Mouse (Mus musculus) MEL (cell line): ENCODE results near the gene Cep63. TPM values are rescaled to one million over a fixed set of nuclear protein-coding genes. Genes with fewer than 3 reads are reported as not detected.

Experiments used
- DNase-seq: peaks from one replicate; pipeline ENCODE4 v3.0.0; 2011; ENCODE audit warnings: low read depth, low spot score
- H3K27ac ChIP-seq: 2 replicates; pipeline ENCODE4 v1.5.1; 2012; ENCODE audit warnings: low read depth, mild to moderate bottlenecking, control low read depth, low read length, moderate library complexity; ENCODE audit not compliant: control insufficient read depth
- H3K27me3 ChIP-seq, 2 experiments: fragments of 150-350 bp in 1 of 2; sonication (generic) in 1 of 2; 2 replicates each; pipeline ENCODE4 v1.6.1; 2012; ENCODE audit warnings: low read length in 2 of 2, mild to moderate bottlenecking in 2 of 2, improper control_type of control experiment in 1 of 2, moderate library complexity in 1 of 2; ENCODE audit not compliant: insufficient read depth in 2 of 2, control insufficient read depth in 1 of 2
- H3K36me3 ChIP-seq, 2 experiments: 2 replicates each; pipeline ENCODE4 v1.6.1; 2012 to 2014; ENCODE audit warnings: low read length in 2 of 2, improper control_type of control experiment in 1 of 2, inconsistent platforms in 1 of 2, mild to moderate bottlenecking in 1 of 2; ENCODE audit not compliant: insufficient read depth in 2 of 2, control insufficient read depth in 1 of 2
- H3K4me1 ChIP-seq, 2 experiments: fragments of 150-350 bp in 1 of 2; sonication (generic) in 1 of 2; 2 replicates each; pipeline ENCODE4 v1.6.1; 2012; ENCODE audit warnings: low read length in 2 of 2, improper control_type of control experiment in 1 of 2, mild to moderate bottlenecking in 1 of 2; ENCODE audit not compliant: insufficient read depth in 2 of 2, control insufficient read depth in 1 of 2
- H3K4me3 ChIP-seq, 2 experiments: fragments of 150-350 bp in 1 of 2; sonication (generic) in 1 of 2; 2 replicates each; pipeline ENCODE4 v1.5.1; 2012; ENCODE audit warnings: low read depth in 2 of 2, low read length in 2 of 2, mild to moderate bottlenecking in 2 of 2, moderate library complexity in 2 of 2, control low read depth in 1 of 2, improper control_type of control experiment in 1 of 2; ENCODE audit not compliant: control insufficient read depth in 1 of 2, insufficient read depth in 1 of 2
- H3K79me2 ChIP-seq: 2 replicates; pipeline ENCODE4 v1.6.1; 2012; ENCODE audit warnings: mild to moderate bottlenecking, low read length, moderate library complexity; ENCODE audit not compliant: control insufficient read depth, poor library complexity, insufficient read depth
- H3K9ac ChIP-seq: 2 replicates; pipeline ENCODE4 v1.6.1; 2012; ENCODE audit warnings: low read depth, mild to moderate bottlenecking, control low read depth, low read length, moderate library complexity; ENCODE audit not compliant: control insufficient read depth, poor library complexity, severe bottlenecking
- H3K9me3 ChIP-seq: fragments of 150-350 bp; sonication (generic); replicated peaks from 2 replicates; pipeline ENCODE4 v1.6.1; 2012; ENCODE audit warnings: mild to moderate bottlenecking, low read length, improper control_type of control experiment, moderate library complexity; ENCODE audit not compliant: insufficient read depth
- CTCF ChIP-seq, 3 experiments: IDR thresholded peaks in 2 of 3; conservative IDR thresholded peaks in 1 of 3; 2 replicates each; pipeline ENCODE4 v1.5.1; 2011 to 2012; ENCODE audit warnings: low read length in 3 of 3, low read depth in 2 of 3, mild to moderate bottlenecking in 2 of 3, improper control_type of control experiment in 1 of 3, inconsistent platforms in 1 of 3, mixed read lengths in 1 of 3, moderate library complexity in 1 of 3; ENCODE audit not compliant: control insufficient read depth in 1 of 3, insufficient read depth in 1 of 3, poor library complexity in 1 of 3, severe bottlenecking in 1 of 3
- E2F4 ChIP-seq: IDR thresholded peaks from 2 replicates; pipeline ENCODE4 v1.6.1; 2011; ENCODE audit warnings: low read depth, low read length, improper control_type of control experiment, borderline replicate concordance
- EP300 ChIP-seq, 2 experiments: IDR thresholded peaks; 2 replicates each; pipeline ENCODE4 v1.6.1; 2011; ENCODE audit warnings: improper control_type of control experiment in 2 of 2, low read length in 2 of 2, low read depth in 1 of 2, mild to moderate bottlenecking in 1 of 2
- GABPA ChIP-seq: IDR thresholded peaks from 2 replicates; pipeline ENCODE4 v1.6.1; 2012; ENCODE audit warnings: low read depth, mild to moderate bottlenecking, inconsistent platforms, low read length, improper control_type of control experiment, moderate library complexity
- GATA1 ChIP-seq: IDR thresholded peaks from 2 replicates; pipeline ENCODE4 v1.6.1; 2011; ENCODE audit warnings: low read depth, low read length, improper control_type of control experiment
- HCFC1 ChIP-seq: IDR thresholded peaks from 2 replicates; pipeline ENCODE4 v1.6.1; 2012; ENCODE audit warnings: low read depth, mild to moderate bottlenecking, inconsistent platforms, low read length, improper control_type of control experiment, moderate library complexity
- JUND ChIP-seq: IDR thresholded peaks from 2 replicates; pipeline ENCODE4 v1.6.1; 2011; ENCODE audit warnings: low read depth, mild to moderate bottlenecking, improper control_type of control experiment, low read length
- KAT2A ChIP-seq: conservative IDR thresholded peaks from 2 replicates; pipeline ENCODE4 v1.6.1; 2012; ENCODE audit warnings: low read depth, low read length, improper control_type of control experiment, inconsistent platforms
- MEF2A ChIP-seq: IDR thresholded peaks from 2 replicates; pipeline ENCODE4 v1.6.1; 2014; ENCODE audit warnings: low read depth, mild to moderate bottlenecking, inconsistent platforms, low read length, improper control_type of control experiment; ENCODE audit not compliant: poor library complexity, insufficient replicate concordance, severe bottlenecking; ENCODE audit errors: extremely low read depth
- NRF1 ChIP-seq: IDR thresholded peaks from 2 replicates; pipeline ENCODE4 v1.6.1; 2014; ENCODE audit warnings: low read depth, mild to moderate bottlenecking, inconsistent platforms, low read length, improper control_type of control experiment, moderate library complexity; ENCODE audit not compliant: poor library complexity, insufficient read depth, severe bottlenecking
- POLR2AphosphoS2 ChIP-seq: IDR thresholded peaks from 2 replicates; pipeline ENCODE4 v1.6.1; 2011; ENCODE audit warnings: low read length, improper control_type of control experiment
- POLR2AphosphoS5 ChIP-seq: IDR thresholded peaks from 2 replicates; pipeline ENCODE4 v1.6.1; 2012; ENCODE audit warnings: low read depth, borderline replicate concordance, mild to moderate bottlenecking, inconsistent platforms, low read length, moderate library complexity, mixed read lengths
- RAD21 ChIP-seq: IDR thresholded peaks from 2 replicates; pipeline ENCODE4 v1.6.1; 2011; ENCODE audit warnings: mild to moderate bottlenecking, low read depth, low read length, improper control_type of control experiment
- RCOR1 ChIP-seq: IDR thresholded peaks from 2 replicates; pipeline ENCODE4 v1.6.1; 2012; ENCODE audit warnings: low read depth, mild to moderate bottlenecking, inconsistent platforms, low read length, improper control_type of control experiment
- SMC3 ChIP-seq: IDR thresholded peaks from 2 replicates; pipeline ENCODE4 v1.6.1; 2011; ENCODE audit warnings: low read depth, low read length, improper control_type of control experiment
- TBP ChIP-seq: IDR thresholded peaks from 2 replicates; pipeline ENCODE4 v1.8.0; 2011; ENCODE audit warnings: low read depth, low read length, improper control_type of control experiment
- ZC3H11A ChIP-seq: IDR thresholded peaks from 2 replicates; pipeline ENCODE4 v1.6.1; 2012; ENCODE audit warnings: low read depth, mild to moderate bottlenecking, inconsistent platforms, low read length, improper control_type of control experiment
- ZKSCAN1 ChIP-seq: IDR thresholded peaks from 2 replicates; pipeline ENCODE4 v1.6.1; 2012; ENCODE audit warnings: low read depth, mild to moderate bottlenecking, inconsistent platforms, low read length, improper control_type of control experiment, moderate library complexity
- polyA plus RNA-seq, 2 experiments: library from polyadenylated mRNA; stranded (reverse) in 1 of 2; unstranded in 1 of 2; fragments of >175 nt in 1 of 2; fragments of >200 nt in 1 of 2; gene quantifications; 2 replicates each; pipeline versions ENCODE4 v1.2.1 to v1.2.4; 2012; ENCODE audit warnings: low replicate concordance in 2 of 2, low read depth in 1 of 2; ENCODE audit not compliant: insufficient read length in 2 of 2, insufficient read depth in 1 of 2, missing spikeins in 1 of 2
- total RNA-seq: library from RNA; depleted of rRNA; stranded (reverse); fragments of 300-350 nt; gene quantifications from 2 replicates; pipeline ENCODE4 v1.2.3, GENCODE M21; 2012

Gene Cep63
- total and polyA plus RNA-seq, 3 experiments = 9.6 to 14.6 TPM; not detected in 1

DNA sequence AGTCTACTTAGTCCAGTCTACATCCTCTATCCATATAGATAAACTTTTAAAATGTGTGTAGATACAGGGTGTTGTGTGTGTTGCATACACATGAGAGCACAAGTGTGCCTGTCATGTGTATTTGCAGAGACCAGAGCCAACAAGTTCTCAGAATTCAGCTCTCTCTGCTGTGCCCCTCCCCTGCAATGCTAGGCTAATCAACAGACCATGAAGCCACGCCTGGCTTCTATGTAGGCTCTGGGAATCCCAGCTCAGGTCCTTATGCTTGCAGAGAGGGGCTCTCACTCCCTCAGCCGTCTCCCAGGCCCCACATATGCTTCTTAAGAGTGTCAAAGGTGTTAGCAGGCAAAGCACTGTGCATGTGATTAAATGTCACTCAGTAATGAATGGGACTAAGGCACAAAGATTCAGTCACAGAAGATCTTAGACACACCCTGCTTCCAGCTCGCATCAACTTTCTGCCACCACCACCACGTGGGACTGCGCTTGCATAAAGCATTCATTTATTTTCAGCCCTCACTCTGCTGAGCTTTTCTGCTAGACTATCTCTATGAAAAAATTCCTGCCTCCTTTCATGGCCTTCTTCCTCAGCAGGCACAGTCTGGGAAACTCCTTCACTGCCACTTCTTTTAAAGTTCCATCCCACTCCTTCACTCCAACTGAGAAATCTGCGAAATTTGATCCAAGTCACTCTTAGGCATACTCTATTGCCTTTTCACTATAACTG is 31.5 kb downstream of the Cep63 start:
- no peaks in the 10 kb centered on the region for H3K79me2 ChIP-seq
- peaks cover 2 to 10% of the 10 kb centered on the region in 2 experiments; a peak in 3 of 4 replicates for H3K36me3 ChIP-seq
- no peaks in the 10 kb centered on the region for H3K27me3 ChIP-seq

DNA sequence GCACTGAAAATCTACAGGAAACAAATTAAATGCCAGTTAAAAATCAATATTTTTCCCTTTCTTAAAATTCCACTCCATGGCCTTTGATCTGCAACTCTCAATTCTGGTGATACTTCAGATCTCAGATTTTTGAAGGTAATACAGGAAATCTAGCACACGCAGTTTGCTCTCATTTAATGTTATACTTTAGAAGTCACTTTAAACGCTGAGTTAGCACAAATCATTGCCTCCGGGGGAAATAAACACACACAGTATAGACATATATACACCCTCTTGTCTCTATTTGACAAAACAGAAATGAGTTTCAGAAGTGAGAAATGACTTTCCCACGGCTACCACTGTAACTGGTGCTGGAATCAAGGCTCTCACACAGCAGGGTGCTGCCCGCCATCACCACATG is 39.0 kb downstream of the Cep63 start:
- Histone ChIP-seq H3K27ac (no peak overlapping the region), H3K27me3 (no peaks in the 10 kb centered on the region), H3K4me3 (no peak overlapping the region), H3K36me3 (no peaks in the 10 kb centered on the region), H3K4me1 (no peaks in the 10 kb centered on the region), H3K79me2 (no peaks in the 10 kb centered on the region), H3K9ac (no peak overlapping the region), H3K9me3 (no peaks in the 10 kb centered on the region)
- no peak for DNase-seq
- no peak for TF ChIP-seq E2F4
- TF ChIP-seq HCFC1 = no peak
- no peak for TF ChIP-seq GATA1
- no peak for TF ChIP-seq RCOR1
- no peak for TF ChIP-seq EP300 (IDR thresholded peaks at IDR 0.05; ENCODE audit: low read depth in 1 of 2, low read length in 2 of 2)
- TF ChIP-seq ZC3H11A = no peak
- no peak for TF ChIP-seq POLR2AphosphoS5
- TF ChIP-seq ZKSCAN1 = no peak
- no peak for TF ChIP-seq RAD21
- no peak for TF ChIP-seq TBP
- no peak for TF ChIP-seq CTCF (IDR thresholded peaks at IDR 0.05 in 2 of 3, conservative IDR thresholded peaks at IDR 0.05 in 1 of 3; ENCODE audit: control insufficient read depth in 1 of 3, insufficient read depth in 1 of 3, low read depth in 2 of 3, low read length in 3 of 3, poor library complexity in 1 of 3, severe bottlenecking in 1 of 3)
- TF ChIP-seq KAT2A = no peak
- TF ChIP-seq SMC3 = no peak
- TF ChIP-seq NRF1 = no peak
- TF ChIP-seq JUND = no peak

More for the DNA sequence above, 31.5 kb downstream of the Cep63 start:
- no peak overlapping the region for H3K27ac ChIP-seq
- no peak overlapping the region for H3K4me3 ChIP-seq
- no peak overlapping the region for H3K9ac ChIP-seq
- no peak for DNase-seq
- H3K4me1 ChIP-seq = peaks cover 0 to 12% of the 10 kb centered on the region in 2 experiments; a peak in 1 of 4 replicates
- H3K9me3 ChIP-seq = no peaks in the 10 kb centered on the region
- no peak for TF ChIP-seq TBP
- no peak for TF ChIP-seq POLR2AphosphoS2
- TF ChIP-seq GABPA = no peak
- no peak for TF ChIP-seq SMC3
- TF ChIP-seq GATA1 = no peak
- no peak for TF ChIP-seq MEF2A
